Mouse (Mus musculus) right cerebral cortex, postnatal 25 days (tissue): ENCODE measurements around the gene Hoxc13.

ENCODE experiments used
- DNase-seq: peaks from one replicate; pipeline ENCODE4 v3.0.0; 2022

The Hoxc13 gene

GRCm38 (mm10) chr15:102921053-102922011, at the start of gene Hoxc13:
Gene Hoxc13 (plus strand): TSS chr15:102921103.
- DNase-seq = no peak

DNA sequence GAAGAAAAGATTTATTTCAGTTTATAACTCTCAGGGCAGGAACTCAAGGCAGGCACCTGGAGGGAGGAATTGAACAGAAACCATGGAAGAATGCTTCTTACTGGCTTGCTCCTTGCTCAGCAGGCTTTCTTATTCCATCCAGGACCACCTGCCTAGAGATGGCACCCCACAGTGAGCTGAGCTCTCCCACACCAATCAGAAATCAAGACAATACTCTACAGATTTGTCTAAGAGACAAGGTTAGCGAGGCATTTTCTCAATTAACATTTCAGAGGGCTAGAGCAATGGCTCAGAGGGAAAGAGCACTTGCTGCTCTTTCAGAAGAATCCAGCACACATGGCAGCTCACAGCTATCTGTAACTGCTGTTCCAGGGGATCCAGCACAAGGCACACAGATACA, 35.1 kb upstream of the Hoxc13 start:
- no peak for DNase-seq

- no peak for DNase-seq
Observed at GRCm38 (mm10) chr15:102895115-102895514, 25.8 kb upstream of the Hoxc13 start.

GRCm38 (mm10) chr15:102904946-102905345, 16.0 kb upstream of the Hoxc13 start:
- DNase-seq = no peak

DNA sequence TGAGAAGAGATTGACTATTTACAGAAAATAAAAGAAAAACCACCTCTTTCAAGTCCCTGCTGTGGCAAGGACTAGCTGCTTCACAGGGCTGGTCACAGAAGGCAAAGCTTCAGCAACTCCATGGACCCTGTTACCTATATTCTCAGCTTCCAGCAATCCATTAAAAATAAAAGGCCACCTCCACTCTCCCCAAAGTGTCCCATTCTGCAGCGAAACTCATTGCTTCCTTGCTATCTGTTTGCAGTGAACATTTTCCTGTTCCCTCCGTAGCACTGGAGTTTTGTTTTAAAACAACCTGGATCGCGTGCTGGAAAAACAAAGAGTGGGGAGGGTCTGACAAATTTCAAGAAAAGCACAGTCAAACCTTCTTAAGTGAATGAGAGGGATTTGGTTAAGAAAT, 11.4 kb upstream of the Hoxc13 start:
- DNase-seq = no peak

DNA sequence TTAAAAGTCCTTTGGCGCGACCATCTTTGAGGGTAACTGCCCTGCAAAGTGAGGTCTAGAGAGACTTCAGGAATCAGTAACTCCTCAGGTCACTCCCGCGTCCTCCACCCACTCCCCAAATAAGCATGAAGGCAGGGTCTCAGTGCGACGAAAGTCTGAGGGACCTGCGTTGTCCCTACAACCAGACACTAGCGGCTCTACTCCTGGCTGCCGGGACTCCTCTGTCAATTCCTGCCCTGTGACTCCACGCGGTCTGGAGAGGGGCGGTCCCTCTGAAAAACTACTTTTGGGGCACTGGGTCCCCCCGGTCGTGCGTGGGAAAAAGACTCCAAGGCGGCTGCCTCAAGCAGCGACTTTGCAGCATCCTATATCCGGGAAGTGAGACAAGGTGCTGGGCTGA, 10.9 kb upstream of the Hoxc13 start:
- no peak for DNase-seq

- no peak for DNase-seq
Observed at GRCm38 (mm10) chr15:102910496-102911095, 10.3 kb upstream of the Hoxc13 start.

DNA sequence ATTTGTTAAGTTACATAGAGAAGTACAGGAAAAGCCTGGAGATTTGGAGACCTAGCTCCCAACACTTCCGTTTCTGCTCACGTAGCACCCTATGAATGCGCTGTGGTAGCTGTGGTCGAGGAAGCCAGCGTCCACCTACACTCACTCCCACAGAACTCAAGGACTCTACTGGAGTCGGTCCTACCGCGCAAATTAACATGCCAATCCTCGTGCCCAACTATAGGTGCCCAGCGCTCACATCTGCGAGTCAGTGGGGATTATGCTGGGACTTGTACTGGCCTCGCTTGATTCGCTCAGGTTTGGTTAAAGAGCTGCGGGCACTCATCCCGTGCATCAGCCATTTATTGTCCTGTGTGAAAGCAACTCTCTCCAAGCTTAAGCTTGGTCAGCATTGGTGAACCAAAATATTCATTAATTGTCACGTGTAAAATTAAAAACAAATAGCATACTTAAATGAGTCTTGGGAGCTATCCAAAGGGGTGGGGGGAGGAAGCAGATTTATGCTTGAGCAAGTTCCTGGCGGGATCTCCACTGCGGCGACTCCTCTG, 7.8 kb upstream of the Hoxc13 start:
- DNase-seq = no peak

DNA sequence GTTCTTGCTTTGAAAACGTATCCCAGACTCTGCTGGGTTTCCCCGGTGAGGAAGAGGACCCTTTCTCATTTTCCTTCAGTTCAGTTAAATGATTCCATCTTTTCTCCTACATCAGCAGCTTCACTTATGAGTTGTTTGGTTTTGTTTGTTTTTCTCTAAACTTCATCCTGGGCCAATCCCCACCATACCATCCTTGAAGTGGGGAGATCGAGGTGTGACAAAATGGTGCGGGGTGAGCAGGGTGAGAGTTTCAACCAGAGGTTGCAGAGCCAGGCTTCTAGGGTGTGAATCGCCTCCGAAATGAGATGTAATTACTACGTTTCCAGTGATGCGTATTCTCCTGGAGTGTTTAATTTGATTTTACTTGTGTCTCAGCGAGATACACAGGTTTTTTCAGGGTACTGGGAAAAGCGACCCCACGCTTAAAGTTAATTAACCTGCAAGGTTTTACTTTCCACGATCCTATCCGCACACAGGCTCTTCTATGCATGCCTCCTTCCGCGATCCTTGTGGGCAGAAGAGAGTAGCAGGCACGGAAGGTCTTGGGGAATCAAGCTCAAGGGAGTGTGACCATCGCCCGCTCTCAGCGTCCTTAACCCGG, 2.8 kb upstream of the Hoxc13 start:
- DNase-seq = no peak

GRCm38 (mm10) chr15:102918611-102919265, 2.2 kb upstream of the Hoxc13 start:
- no peak for DNase-seq

- no peak for DNase-seq
Observed at GRCm38 (mm10) chr15:102919336-102920180, 1.3 kb upstream of the Hoxc13 start.

GRCm38 (mm10) chr15:102920619-102921018, 284 bp upstream of the Hoxc13 start:
- DNase-seq = no peak

DNA sequence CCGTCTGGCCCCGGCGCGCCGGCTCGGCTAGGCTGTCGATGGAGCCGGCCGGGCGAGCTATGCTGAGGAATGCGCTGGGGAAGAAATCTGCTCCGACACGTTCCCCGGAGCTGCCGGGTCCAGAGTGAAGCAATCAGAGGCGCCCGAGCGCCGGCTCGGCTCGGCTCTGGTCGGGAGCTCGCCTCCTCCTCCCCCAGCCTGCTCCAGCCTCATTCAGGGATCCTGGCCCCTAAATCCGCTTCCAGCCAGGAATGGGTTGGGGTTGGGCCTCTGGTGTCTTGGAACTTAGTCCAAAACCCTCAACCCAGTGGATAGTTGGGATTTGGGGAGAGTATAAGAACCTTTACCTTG, 1.1 kb downstream of the Hoxc13 start:
- no peak for DNase-seq

DNA sequence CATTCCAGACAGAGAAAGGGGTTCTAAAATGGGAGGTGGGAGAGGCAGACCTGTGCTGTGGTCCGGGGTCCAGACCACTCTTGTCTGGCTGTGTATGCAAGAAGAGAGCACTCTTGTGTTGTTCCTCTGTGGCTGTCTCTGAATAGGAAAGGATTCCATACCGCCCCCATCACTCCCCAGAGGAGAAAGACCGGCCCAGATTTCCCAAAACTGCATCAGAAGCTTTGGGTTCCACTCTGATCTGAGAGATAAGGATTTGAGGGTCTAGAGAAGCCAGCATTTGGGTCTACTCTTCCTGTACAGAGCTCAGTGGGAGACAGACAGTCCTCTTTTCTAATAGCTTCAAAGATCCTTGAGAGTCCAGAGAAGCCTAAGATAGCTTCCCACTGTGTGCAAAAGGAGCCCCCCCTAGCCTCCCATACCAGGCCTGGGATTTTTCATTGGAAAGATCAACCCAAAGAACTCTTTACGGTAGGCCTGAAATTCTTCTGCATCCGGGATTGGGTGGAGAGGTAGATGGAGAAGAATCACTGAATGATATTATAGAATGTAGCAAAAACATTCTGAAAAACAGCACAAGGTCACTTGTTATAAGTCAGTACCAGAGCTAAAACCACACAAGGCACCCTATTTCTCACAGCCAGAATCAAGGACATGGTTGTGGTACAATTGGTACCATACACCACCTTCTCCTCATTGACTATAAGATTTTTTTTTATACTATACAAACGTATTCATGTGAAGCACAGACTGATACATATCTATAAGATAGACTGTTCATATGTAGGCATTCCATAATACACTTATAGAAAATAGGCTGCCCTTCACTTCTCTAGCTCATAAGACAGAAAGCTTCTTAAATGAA, 2.0 kb downstream of the Hoxc13 start:
- DNase-seq = no peak

GRCm38 (mm10) chr15:102927032-102927645, 6.2 kb downstream of the Hoxc13 start:
- no peak for DNase-seq

DNA sequence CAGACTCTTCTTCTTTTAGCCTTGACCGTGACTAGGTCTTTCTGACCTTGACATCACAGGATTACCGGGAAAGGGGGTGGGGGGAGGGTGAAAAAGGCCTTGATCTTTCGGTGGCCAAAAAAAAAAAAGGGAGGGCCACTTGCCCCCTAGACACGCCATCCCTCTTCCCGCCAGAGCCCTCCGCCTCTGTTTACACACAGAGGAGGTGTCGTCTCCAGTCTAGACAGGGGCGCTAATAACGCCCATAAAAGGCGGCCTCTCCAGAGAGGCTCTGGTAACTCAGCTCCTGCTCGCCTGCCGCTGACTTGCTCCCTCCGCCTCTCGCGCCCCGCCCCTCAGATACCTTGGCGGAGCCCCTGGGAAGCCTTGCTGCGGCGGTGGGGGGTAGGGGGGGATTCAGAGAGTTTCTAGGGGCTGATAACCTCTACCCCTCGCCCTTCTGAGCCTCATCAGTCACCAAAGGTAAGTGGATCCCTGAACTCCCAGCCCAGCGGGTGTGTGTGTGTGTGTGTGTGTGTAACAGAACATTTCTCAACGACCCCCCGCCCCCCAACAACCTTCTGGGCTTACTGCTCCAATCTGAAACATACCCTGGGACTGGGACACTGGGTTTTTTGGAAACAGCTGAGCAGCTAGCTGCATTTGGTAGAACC, 10.9 kb downstream of the Hoxc13 start:
- no peak for DNase-seq

DNA sequence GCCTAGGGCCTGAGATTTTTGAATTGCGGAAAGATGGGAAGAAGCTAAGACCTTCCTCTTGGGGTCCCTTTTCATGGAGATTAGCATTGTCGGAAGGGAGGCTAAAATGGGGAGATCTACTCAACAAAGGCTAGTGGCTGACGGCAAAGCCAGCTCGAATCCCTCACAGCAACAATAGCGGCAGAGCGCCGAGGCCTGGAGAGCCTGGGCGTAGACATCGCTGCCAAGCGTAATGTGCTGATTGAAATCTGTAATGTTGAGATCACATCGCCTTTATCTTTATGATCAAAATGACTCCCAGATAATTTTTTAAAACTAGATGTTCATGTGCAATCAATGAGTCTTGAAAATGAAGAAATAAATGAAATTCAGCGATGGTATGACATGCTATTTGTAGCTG, 13.5 kb downstream of the Hoxc13 start:
- no peak for DNase-seq

DNA sequence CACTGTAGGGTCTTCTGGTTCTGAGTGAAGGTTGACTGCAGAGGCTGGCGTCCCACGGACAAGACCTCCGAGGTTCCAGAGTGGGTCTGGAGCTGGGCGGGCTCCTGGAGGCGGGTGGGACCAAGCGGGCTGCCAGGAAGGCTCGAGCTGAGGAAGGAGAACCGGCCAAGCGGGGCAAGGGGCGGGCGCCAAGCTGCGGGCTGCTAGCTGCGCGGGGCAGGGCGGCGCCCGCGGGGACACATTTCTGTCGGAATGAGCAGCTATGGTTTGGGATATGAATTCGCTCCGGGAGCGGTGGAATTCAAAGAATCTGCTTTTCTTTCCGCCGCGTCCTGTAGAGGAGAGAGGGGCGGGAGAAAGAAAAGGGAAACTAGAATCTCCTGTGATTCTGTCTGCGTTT, 14.0 kb downstream of the Hoxc13 start:
- DNase-seq = no peak

DNA sequence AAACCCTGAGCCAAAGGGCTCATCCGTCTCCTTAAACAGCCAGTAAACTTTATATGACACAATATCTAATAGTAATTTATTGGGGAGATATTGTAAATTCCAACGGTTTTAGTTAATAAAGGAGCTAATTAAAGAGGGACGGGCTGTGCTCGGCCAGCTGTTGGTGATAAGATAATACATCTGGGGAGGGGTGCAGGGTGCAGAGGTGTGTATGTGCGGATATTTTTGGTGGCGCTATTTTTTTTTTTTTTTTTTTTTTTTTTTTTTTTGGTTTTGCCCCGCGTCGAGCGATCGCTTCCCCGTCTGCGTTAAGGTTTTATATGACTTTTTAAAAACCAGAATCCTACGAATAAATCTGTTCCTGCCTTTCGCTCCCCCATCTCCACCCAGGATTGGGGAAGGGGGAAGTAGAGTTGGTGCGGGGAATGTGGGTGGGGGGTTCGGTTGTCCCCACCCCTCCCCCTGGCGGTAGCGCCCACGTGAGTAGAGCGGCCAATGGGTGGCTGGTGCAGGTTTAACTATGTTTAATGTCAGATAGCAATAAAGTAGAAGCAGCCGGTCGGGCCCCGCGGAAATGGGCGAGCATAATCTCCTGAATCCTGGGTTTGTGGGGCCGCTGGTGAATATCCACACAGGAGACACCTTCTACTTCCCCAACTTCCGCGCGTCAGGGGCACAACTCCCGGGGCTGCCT, 15.5 kb downstream of the Hoxc13 start, which contains the start of gene Hoxc12:
Hoxc12 (plus strand) TSS at position 479 of the 694 bp plus-strand sequence.
- no peak for DNase-seq
